Mouse (Mus musculus) lung, adult 18-20 months (tissue): ENCODE measurements around the gene Lrp5.

Source experiments
- DNase-seq, 2 experiments: peaks; one replicate each; pipeline ENCODE4 v3.0.0; 2022; ENCODE audit warnings: mixed read lengths in 2 of 2

The Lrp5 gene

GRCm38 (mm10) chr19:3654940-3655339, 31.4 kb downstream of the Lrp5 start:
- DNase-seq = no peak

DNA sequence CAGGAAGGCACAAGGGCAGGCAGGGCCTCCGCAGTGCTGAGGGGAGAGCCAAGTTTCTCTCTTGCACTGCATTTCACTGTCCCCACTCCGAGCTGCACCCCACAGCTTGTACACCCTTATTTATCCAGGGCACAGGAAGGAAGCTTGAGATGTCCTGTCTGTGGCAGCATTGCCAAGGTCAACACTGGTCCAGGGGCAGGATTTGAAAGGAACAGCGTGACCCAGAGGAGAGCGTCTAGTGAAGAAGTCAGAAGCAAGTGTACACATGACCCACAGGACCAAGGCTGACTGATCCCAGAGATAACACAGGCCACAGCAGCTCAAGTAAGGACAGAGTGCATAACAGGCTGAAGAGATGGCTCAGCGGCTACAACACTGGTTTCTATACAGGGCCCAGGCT, 32.3 kb downstream of the Lrp5 start:
- DNase-seq = peak; percentile 74 to 82

DNA sequence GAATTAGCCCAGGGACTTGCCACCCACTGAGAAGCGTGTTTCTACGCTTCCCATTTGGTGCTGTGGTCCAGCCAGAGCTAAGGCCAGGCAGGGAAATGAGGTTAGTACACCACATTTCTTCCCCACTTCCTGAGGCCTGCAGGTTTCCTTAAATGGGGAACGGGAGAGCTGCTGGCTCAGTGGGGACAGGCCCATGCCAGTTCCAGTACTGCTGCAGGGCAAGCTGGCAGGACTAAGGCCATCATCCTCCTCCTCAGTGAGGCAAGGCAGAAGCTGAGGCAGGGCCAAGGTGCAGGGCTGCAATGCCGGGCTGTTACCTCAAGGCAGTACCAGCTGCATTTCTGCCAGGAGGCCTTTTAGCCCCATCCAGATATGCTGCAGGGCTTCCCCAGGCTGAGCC, 32.9 kb downstream of the Lrp5 start:
- DNase-seq = no peak

- DNase-seq = no peak
These were observed 34.4 kb downstream of the Lrp5 start for GRCm38 (mm10) chr19:3651989-3652388.

GRCm38 (mm10) chr19:3651220-3651619, 35.1 kb downstream of the Lrp5 start:
- no peak for DNase-seq

GRCm38 (mm10) chr19:3650448-3650847, 35.9 kb downstream of the Lrp5 start:
- DNase-seq = no peak

GRCm38 (mm10) chr19:3648830-3649450, 37.4 kb downstream of the Lrp5 start:
- DNase-seq = no peak

GRCm38 (mm10) chr19:3647999-3648398, 38.4 kb downstream of the Lrp5 start:
- no peak for DNase-seq

- DNase-seq = no peak
These were observed 40.6 kb downstream of the Lrp5 start for GRCm38 (mm10) chr19:3645813-3646212.

GRCm38 (mm10) chr19:3645318-3645717, 41.0 kb downstream of the Lrp5 start:
- DNase-seq = no peak

DNA sequence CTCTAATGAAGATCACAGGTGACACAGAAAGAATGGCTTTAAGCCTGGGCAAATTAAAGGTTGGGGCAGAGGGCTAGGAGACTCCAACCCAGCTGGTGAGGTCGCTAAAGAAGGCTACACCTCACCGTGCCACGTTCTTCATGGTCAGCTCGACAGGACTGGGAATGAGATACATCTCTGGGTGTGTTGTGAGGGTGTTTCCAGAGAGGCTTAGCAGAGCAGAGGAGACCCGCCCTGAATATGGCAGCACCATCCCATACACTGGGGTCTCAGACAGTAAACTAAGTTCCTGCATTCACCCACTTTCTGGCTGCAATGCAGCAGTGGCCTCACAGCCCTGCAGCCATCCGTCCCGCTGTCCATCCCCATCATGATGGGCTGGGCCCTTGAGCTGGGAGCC, 46.8 kb downstream of the Lrp5 start:
- DNase-seq = no peak

GRCm38 (mm10) chr19:3638698-3639097, 47.7 kb downstream of the Lrp5 start:
- DNase-seq = peak; percentile 76 to 86

- DNase-seq = no peak
These were observed 54.3 kb downstream of the Lrp5 start for GRCm38 (mm10) chr19:3632018-3632417.

- DNase-seq = no peak
These were observed 54.9 kb downstream of the Lrp5 start for GRCm38 (mm10) chr19:3631431-3631830.

DNA sequence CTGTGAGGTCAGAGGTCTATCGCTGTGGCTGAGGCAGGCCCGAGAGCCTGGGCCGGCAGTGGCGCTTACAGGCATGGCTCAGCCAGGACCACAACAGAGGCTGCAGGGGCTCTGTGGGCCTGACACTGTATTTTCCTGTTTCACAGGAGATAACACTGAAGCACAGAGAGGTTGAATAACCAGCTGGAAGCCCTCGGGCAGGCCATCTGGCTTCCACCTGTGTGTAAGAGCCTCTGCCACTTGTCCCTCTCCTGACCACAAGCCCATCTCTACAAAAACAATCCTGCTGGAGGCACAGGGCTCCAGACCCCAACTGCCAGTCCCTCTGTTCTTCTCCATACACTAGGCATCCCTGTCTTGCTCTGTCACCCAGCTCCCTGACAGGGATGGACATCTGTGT, 55.9 kb downstream of the Lrp5 start:
- no peak for DNase-seq

DNA sequence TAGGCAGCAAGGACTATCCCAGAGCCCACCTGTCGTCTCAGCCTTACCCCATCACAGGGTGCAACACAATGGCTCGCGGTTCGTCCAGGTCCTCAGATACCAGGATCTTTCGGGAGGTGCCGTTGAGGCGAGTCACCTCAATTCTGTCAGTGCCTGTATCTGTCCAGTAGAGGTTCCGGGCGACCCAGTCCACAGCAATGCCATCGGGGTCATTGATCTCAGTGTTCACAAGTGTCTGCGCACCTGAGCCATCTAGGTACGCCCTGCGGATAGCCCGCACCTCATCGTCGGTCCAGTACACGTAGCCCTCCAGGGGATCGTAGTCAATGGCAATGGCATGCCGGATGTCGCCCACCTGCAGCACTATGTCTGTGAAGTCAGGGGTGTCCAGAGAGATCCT, 56.3 kb downstream of the Lrp5 start:
- DNase-seq = no peak

GRCm38 (mm10) chr19:3628223-3628622, 58.1 kb downstream of the Lrp5 start:
- DNase-seq = no peak

- DNase-seq = no peak
These were observed 61.3 kb downstream of the Lrp5 start for GRCm38 (mm10) chr19:3625111-3625510.

- DNase-seq = peak; percentile 64 to 71
These were observed 62.5 kb downstream of the Lrp5 start for GRCm38 (mm10) chr19:3623824-3624223.

GRCm38 (mm10) chr19:3623294-3623693, 63.1 kb downstream of the Lrp5 start:
- no peak for DNase-seq

- no peak for DNase-seq
These were observed 65.5 kb downstream of the Lrp5 start for GRCm38 (mm10) chr19:3620871-3621270.

- no peak for DNase-seq
These were observed 67.0 kb downstream of the Lrp5 start for GRCm38 (mm10) chr19:3619359-3619758.

GRCm38 (mm10) chr19:3613991-3614390, 72.4 kb downstream of the Lrp5 start:
- DNase-seq = no peak

GRCm38 (mm10) chr19:3612534-3613273, 73.7 kb downstream of the Lrp5 start:
- DNase-seq = no peak

DNA sequence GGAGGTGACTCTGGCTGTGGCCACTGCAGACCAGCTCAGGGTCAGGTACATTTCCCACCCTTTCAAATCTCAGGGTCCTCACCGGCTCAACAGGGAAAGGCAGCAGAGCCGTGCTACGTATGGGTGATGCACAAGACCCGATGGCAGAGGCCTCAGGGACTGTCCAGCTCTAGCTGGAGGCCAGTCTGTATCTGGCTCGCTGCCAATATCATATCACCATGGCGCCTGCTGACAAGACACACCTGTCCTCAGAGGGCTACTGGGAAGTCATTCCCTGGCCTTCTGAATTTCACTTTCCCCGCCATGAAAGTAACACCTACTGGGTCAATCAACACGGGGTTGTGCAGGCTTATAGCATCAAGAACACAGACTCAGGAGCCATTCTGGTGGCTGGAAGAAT, 74.6 kb downstream of the Lrp5 start:
- peak in 1 of 2 experiments; percentile 28 for DNase-seq
